Mouse (Mus musculus) left cerebral cortex, postnatal 14 days (tissue): ENCODE measurements around the gene Arap1. TPM values are rescaled to one million over a fixed set of nuclear protein-coding genes. Genes with fewer than 3 reads are reported as not detected.

ENCODE experiments used
- DNase-seq, 2 experiments: peaks; one replicate each; pipeline ENCODE4 v3.0.0; 2021 to 2022; ENCODE audit warnings: low spot score in 2 of 2, mixed read lengths in 1 of 2
- intact Hi-C: fragments of 180-260 bp; cut with DNase I; formaldehyde crosslinking; loops from one replicate; pipeline ENCODE4 v1.15.1; 2025
- total RNA-seq, 2 experiments: library from RNA; stranded (reverse); gene quantifications; 2 replicates each; pipeline ENCODE4 v1.2.3; 2021

Gene Arap1
- total RNA-seq, 2 experiments from 2014 or later: 13.9 to 17.9 TPM

GRCm38 (mm10) chr7:101384931-101385330 lies 37.1 kb downstream of the Arap1 start:
- intact Hi-C loops: no loop called here
- no peak for DNase-seq

- intact Hi-C loops: no loop called here
- no peak for DNase-seq
Measured at GRCm38 (mm10) chr7:101385331-101385733, 37.5 kb downstream of the Arap1 start.

GRCm38 (mm10) chr7:101385866-101386452 lies 38.1 kb downstream of the Arap1 start:
- DNase-seq: no peak
- intact Hi-C loops: no loop called here

- DNase-seq: no peak
- intact Hi-C loops: no loop called here
Measured at GRCm38 (mm10) chr7:101389256-101389655, 41.4 kb downstream of the Arap1 start.

GRCm38 (mm10) chr7:101391909-101392479 lies 44.1 kb downstream of the Arap1 start:
- intact Hi-C loops: no loop called here
- no peak for DNase-seq

GRCm38 (mm10) chr7:101393015-101393414 lies 45.1 kb downstream of the Arap1 start:
- intact Hi-C loops: no loop called here

GRCm38 (mm10) chr7:101393694-101394504 lies 46.0 kb downstream of the Arap1 start:
- intact Hi-C loops: no loop called here
- DNase-seq: no peak

More at GRCm38 (mm10) chr7:101393015-101393414, 45.1 kb downstream of the Arap1 start:
- no peak for DNase-seq

- no peak for DNase-seq
- intact Hi-C loops: no loop called here
Measured at GRCm38 (mm10) chr7:101394569-101394968, 46.7 kb downstream of the Arap1 start.

GRCm38 (mm10) chr7:101395471-101395870 lies 47.6 kb downstream of the Arap1 start:
- DNase-seq: no peak
- intact Hi-C loops: no loop called here

GRCm38 (mm10) chr7:101397175-101397574 lies 49.3 kb downstream of the Arap1 start:
- DNase-seq: no peak
- intact Hi-C loops: no loop called here

GRCm38 (mm10) chr7:101401510-101401909 lies 53.6 kb downstream of the Arap1 start:
- no peak for DNase-seq
- intact Hi-C loops: no loop called here

- DNase-seq: no peak
- intact Hi-C loops: no loop called here
Measured at GRCm38 (mm10) chr7:101403831-101404230, 56.0 kb downstream of the Arap1 start.

- no peak for DNase-seq
- intact Hi-C loops: no loop called here
Measured at GRCm38 (mm10) chr7:101410267-101410936, 62.5 kb downstream of the Arap1 start, which contains the start of gene Gm45837. Gene Gm45837 (plus strand): TSS chr7:101410886.

GRCm38 (mm10) chr7:101412796-101413195 lies 64.9 kb downstream of the Arap1 start:
- DNase-seq: peak; percentile 91 to 93
- intact Hi-C loops: loop anchor here (2.0 kb wide), 2 partner anchors 128 to 208 kb away; no protein-coding TSS in a partner anchor

GRCm38 (mm10) chr7:101414209-101414608 lies 66.3 kb downstream of the Arap1 start:
- peak in 1 of 2 experiments; percentile 47 for DNase-seq
- intact Hi-C loops: no loop called here

GRCm38 (mm10) chr7:101414661-101415511 lies 67.0 kb downstream of the Arap1 start:
- peak in 1 of 2 experiments; percentile 77 for DNase-seq
- intact Hi-C loops: no loop called here

- intact Hi-C loops: no loop called here
- peak in 1 of 2 experiments; percentile 69 for DNase-seq
Measured at GRCm38 (mm10) chr7:101415512-101416100, 67.7 kb downstream of the Arap1 start.

GRCm38 (mm10) chr7:101416391-101416790 lies 68.5 kb downstream of the Arap1 start:
- no peak for DNase-seq
- intact Hi-C loops: no loop called here
